Mouse (Mus musculus) heart, adult 2 months (tissue): Measurements from ENCODE around the gene Bmp8a.
A peak's percentile ranks its signal among the peaks of the same experiment; 100 is the strongest.

Experiments used
- CTCF ChIP-seq: fragments of 200-600 bp; IDR thresholded peaks from 2 replicates; pipeline ENCODE4 v1.8.1; 2022; ENCODE audit warnings: antibody characterized with exemption, mild to moderate bottlenecking, moderate library complexity
- EP300 ChIP-seq: fragments of 200-500 bp; IDR thresholded peaks from 2 replicates; pipeline ENCODE4 v1.6.1; 2011; ENCODE audit warnings: low read depth, low read length, control low read depth; ENCODE audit not compliant: insufficient read depth
- POLR2A ChIP-seq: fragments of 200-500 bp; IDR thresholded peaks from 2 replicates; pipeline ENCODE4 v1.6.1; 2011; ENCODE audit warnings: mild to moderate bottlenecking, low read depth, low read length, control low read depth; ENCODE audit not compliant: insufficient read depth

DNA sequence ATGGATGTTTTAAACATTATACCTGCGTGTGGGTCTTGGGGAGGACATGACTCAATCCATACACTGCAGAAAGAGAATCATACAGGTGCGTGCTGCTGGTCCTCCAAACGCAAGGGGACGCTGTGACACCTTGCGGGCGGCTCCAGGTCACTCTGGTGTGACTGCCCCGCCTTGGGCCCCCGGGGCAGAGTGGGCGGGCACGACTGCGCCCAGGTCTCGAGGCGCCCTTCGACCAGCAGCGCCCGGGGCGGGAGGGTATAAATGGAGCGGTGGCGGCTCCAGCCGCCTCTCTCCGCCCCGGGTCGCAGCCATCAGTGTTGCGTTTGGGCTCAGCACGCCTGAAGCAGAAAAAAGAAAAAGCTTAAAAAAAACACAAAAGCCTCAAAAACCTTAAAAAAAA lies 60.6 kb downstream of the Bmp8a start:
- no peak; the same call in none of the 2 replicates for TF ChIP-seq CTCF
- TF ChIP-seq POLR2A = peak; percentile 68
- TF ChIP-seq EP300 = 0 out of 2 replicates have a peak, but pooled peaks have one; percentile 19
